Comparison of ENCODE assay signal across 19 mouse cellular contexts in genomic region chr16:17590731-17591130, GRCm38 (mm10). TPM values are rescaled to one million over a fixed set of nuclear protein-coding genes. Genes with fewer than 3 reads are reported as not detected.
DNase-seq lines count a peak whose midpoint lies in the region; ATAC-seq lines count a peak whose summit lies in the region.
"Had no signal": no experiment of that assay in that cellular context is flagged by ENCODE, and none has a peak within 500 bp of the region (broad histone marks: within the 10 kb centered on the region; RNA-seq: fewer than 3 reads in every experiment).

No protein-coding gene starts in this region.

- no peaks in the 10 kb centered on the region for H3K4me1 ChIP-seq in kidney, embryonic 16.5 days (ENCODE audit: insufficient read depth, low read length)
- peaks cover 8% of the 10 kb centered on the region; the same call in 1 of the 2 replicates for H3K4me1 ChIP-seq in embryonic facial prominence, embryonic 10.5 days
- H3K4me1 ChIP-seq: forebrain, embryonic 13.5 days; heart, embryonic 13.5 days; intestine, embryonic 15.5 days had no signal

- peaks cover 9% of the 10 kb centered on the region; the same call in 1 of the 2 replicates for H3K9me3 ChIP-seq in kidney, embryonic 16.5 days (ENCODE audit: low read length)
- H3K9me3 ChIP-seq in embryonic facial prominence, embryonic 10.5 days = 0 out of 2 replicates have a peak, but pooled peaks cover 3% of the 10 kb centered on the region
- H3K9me3 ChIP-seq: forebrain, embryonic 13.5 days; heart, embryonic 13.5 days had no signal

- no peak overlapping the region for H3K27ac ChIP-seq in kidney, embryonic 16.5 days (ENCODE audit: low read length)
- no peak overlapping the region for H3K27ac ChIP-seq in embryonic facial prominence, embryonic 10.5 days (replicated peaks)
- H3K27ac ChIP-seq: forebrain, embryonic 13.5 days; gastrocnemius, adult 2 months; heart, embryonic 13.5 days; hindbrain, embryonic 14.5 days; intestine, embryonic 15.5 days had no signal

- H3K27me3 ChIP-seq in kidney, embryonic 16.5 days (ENCODE audit: insufficient read depth, low read length) = no peaks in the 10 kb centered on the region
- H3K27me3 ChIP-seq in embryonic facial prominence, embryonic 10.5 days (replicated peaks; ENCODE audit: low read depth, poor library complexity, severe bottlenecking) = no peaks in the 10 kb centered on the region
- H3K27me3 ChIP-seq: forebrain, embryonic 13.5 days; heart, embryonic 13.5 days; intestine, embryonic 15.5 days had no signal

- H3K36me3 ChIP-seq in kidney, embryonic 16.5 days (ENCODE audit: insufficient read depth, low read length) = no peaks in the 10 kb centered on the region
- H3K36me3 ChIP-seq in embryonic facial prominence, embryonic 10.5 days (replicated peaks) = no peaks in the 10 kb centered on the region
- H3K36me3 ChIP-seq: heart, embryonic 13.5 days; intestine, embryonic 15.5 days had no signal

- H3K9ac ChIP-seq in kidney, embryonic 16.5 days (replicated peaks; ENCODE audit: low read length) = no peak overlapping the region
- H3K9ac ChIP-seq: forebrain, embryonic 13.5 days; heart, embryonic 13.5 days; hindbrain, embryonic 14.5 days; intestine, embryonic 15.5 days had no signal

- 2% methylated on average over 2 of the region's 2 CpGs for WGBS in kidney, embryonic 16.5 days
- WGBS in embryonic facial prominence, embryonic 10.5 days = 15% methylated on average over 2 of the region's 2 CpGs

- no peak for DNase-seq in kidney, postnatal 4 days
- peak; percentile 61 for DNase-seq in embryo, embryonic 10.5 days (ENCODE audit: low spot score)
- DNase-seq in embryonic facial prominence, embryonic 10.5 days (ENCODE audit: low spot score) = peak; percentile 27
- no peak for DNase-seq in natural killer cell, adult 2 months (ENCODE audit: low spot score in 2 of 2)
- no peak for DNase-seq in thymus, adult 18-20 months
- DNase-seq in cerebellum, postnatal 4 days (ENCODE audit: low spot score in 2 of 2) = no peak
- DNase-seq: adrenal gland, adult 8-10 months; adrenal gland, postnatal 36 days; cerebellum, adult 8-10 months; cerebellum, postnatal 14 days; gastrocnemius, adult 2 months; gastrocnemius, postnatal 36 days; heart, adult 11 months; heart, postnatal 4 days had no signal

- no peak overlapping the region for H3K4me2 ChIP-seq in kidney, embryonic 16.5 days (replicated peaks; ENCODE audit: low read depth, low read length)
- H3K4me2 ChIP-seq: forebrain, embryonic 13.5 days; heart, embryonic 13.5 days; hindbrain, embryonic 14.5 days; intestine, embryonic 15.5 days had no signal

- ATAC-seq in kidney, embryonic 16.5 days (ENCODE audit: low FRiP score, low TSS enrichment) = peak; percentile 46; the same call in 1 of the 2 replicates
- ATAC-seq: forebrain, embryonic 13.5 days; intestine, embryonic 15.5 days had no signal

- no peak overlapping the region for H3K4me3 ChIP-seq in kidney, embryonic 16.5 days (ENCODE audit: low read length)
- no peak overlapping the region for H3K4me3 ChIP-seq in embryonic facial prominence, embryonic 10.5 days
- H3K4me3 ChIP-seq: forebrain, embryonic 13.5 days; gastrocnemius, adult 2 months; heart, embryonic 13.5 days; intestine, embryonic 15.5 days had no signal

RNA-seq across cellular contexts. Expression of gene Slc7a4, which starts 7.7 kb away (rescaled TPM):
- 11.8 and 12.6 TPM in 2 replicates for polyA plus RNA-seq in kidney, embryonic 16.5 days (2015; fragmentation: Nextera tagmentation; extraction: Ambion mirVana)
- polyA plus RNA-seq in embryonic facial prominence, embryonic 10.5 days (2016; fragmentation: Nextera tagmentation; extraction: Ambion mirVana) = 1.5 and 1.6 TPM in 2 replicates

RNA-seq across cellular contexts. Expression of gene Smpd4, which starts 28.4 kb away (rescaled TPM):
- polyA plus RNA-seq in kidney, embryonic 16.5 days (2015; fragmentation: Nextera tagmentation; extraction: Ambion mirVana) = 38.8 and 44.2 TPM in 2 replicates
- 66.7 and 68.7 TPM in 2 replicates for polyA plus RNA-seq in embryonic facial prominence, embryonic 10.5 days (2016; fragmentation: Nextera tagmentation; extraction: Ambion mirVana)

RNA-seq across cellular contexts. Expression of gene P2rx6, which starts 29.0 kb away (rescaled TPM):
- 1.2 TPM in 2 replicates for polyA plus RNA-seq in kidney, embryonic 16.5 days (2015; fragmentation: Nextera tagmentation; extraction: Ambion mirVana)
- 0.21 and 0.24 TPM in 2 replicates for polyA plus RNA-seq in embryonic facial prominence, embryonic 10.5 days (2016; fragmentation: Nextera tagmentation; extraction: Ambion mirVana)

RNA-seq across cellular contexts. Expression of gene Lrrc74b, which starts 29.7 kb away (rescaled TPM):
- polyA plus RNA-seq in kidney, embryonic 16.5 days (2015; fragmentation: Nextera tagmentation; extraction: Ambion mirVana) = 0.18 and 0.20 TPM in 2 replicates
- polyA plus RNA-seq in embryonic facial prominence, embryonic 10.5 days (2016; fragmentation: Nextera tagmentation; extraction: Ambion mirVana) = 0.10 TPM in 1 of 2 replicates, not detected in the other

RNA-seq across cellular contexts. Expression of gene Ccdc74a, which starts 55.5 kb away (rescaled TPM):
- 6.0 and 7.7 TPM in 2 replicates for polyA plus RNA-seq in kidney, embryonic 16.5 days (2015; fragmentation: Nextera tagmentation; extraction: Ambion mirVana)
- 5.3 and 6.6 TPM in 2 replicates for polyA plus RNA-seq in embryonic facial prominence, embryonic 10.5 days (2016; fragmentation: Nextera tagmentation; extraction: Ambion mirVana)

Comparison
In these comparisons a context has a peak if more than half of its experiments do, and no peak if none do; other contexts are left out.
1. DNase-seq: peak in embryo, embryonic 10.5 days (single experiment) and embryonic facial prominence, embryonic 10.5 days (single experiment); none in kidney, postnatal 4 days (0 of 2), natural killer cell, adult 2 months (0 of 2), thymus, adult 18-20 months (0 of 2) and cerebellum, postnatal 4 days (0 of 2).